Mouse (Mus musculus) heart, postnatal 0 days (tissue): ENCODE results near the gene Dusp28. TPM values are rescaled to one million over a fixed set of nuclear protein-coding genes. Genes with fewer than 3 reads are reported as not detected.

Experiments
- ATAC-seq: fragments of 200-750 bp; cut with Nextera tagmentation; 2 replicates; pipeline ENCODE4 v1.8.0; 2017; ENCODE audit warnings: low read depth, moderate number of reproducible peaks, moderate library complexity; ENCODE audit not compliant: insufficient read depth
- DNase-seq: peaks from one replicate; pipeline ENCODE4 v3.0.0-alpha.2; 2016; ENCODE audit warnings: low spot score
- H3K27ac ChIP-seq: fragments of 300-500 bp; sonication (generic); 2 replicates; pipeline ENCODE4 v1.5.1; 2014; ENCODE audit warnings: low read depth, mild to moderate bottlenecking
- H3K27me3 ChIP-seq: fragments of 300-500 bp; sonication (generic); 2 replicates; pipeline ENCODE4 v1.6.1; 2014; ENCODE audit warnings: low read length, mixed read lengths; ENCODE audit not compliant: control insufficient read depth, insufficient read depth
- H3K36me3 ChIP-seq: fragments of 300-500 bp; sonication (generic); replicated peaks from 2 replicates; pipeline ENCODE4 v1.6.1; 2014; ENCODE audit warnings: low read length, mixed read lengths; ENCODE audit not compliant: control insufficient read depth, insufficient read depth
- H3K4me1 ChIP-seq: fragments of 300-500 bp; sonication (generic); 2 replicates; pipeline ENCODE4 v1.6.1; 2014; ENCODE audit warnings: antibody characterized with exemption; ENCODE audit not compliant: control insufficient read depth, insufficient read depth
- H3K4me2 ChIP-seq: fragments of 300-500 bp; sonication (generic); 2 replicates; pipeline ENCODE4 v1.6.1; 2014; ENCODE audit warnings: low read depth, mild to moderate bottlenecking, low read length, moderate library complexity
- H3K4me3 ChIP-seq: fragments of 300-500 bp; sonication (generic); 2 replicates; pipeline ENCODE4 v1.5.1; 2014; ENCODE audit warnings: low read depth, low read length
- H3K9ac ChIP-seq: fragments of 300-500 bp; sonication (generic); replicated peaks from 2 replicates; pipeline ENCODE4 v1.6.1; 2014; ENCODE audit warnings: low read depth, low read length, mixed read lengths
- H3K9me3 ChIP-seq: fragments of 300-500 bp; sonication (generic); replicated peaks from 2 replicates; pipeline ENCODE4 v1.6.1; 2016; ENCODE audit warnings: low read length; ENCODE audit not compliant: control insufficient read depth
- CTCF ChIP-seq: IDR thresholded peaks from 2 replicates; pipeline ENCODE4 v1.5.1; 2016; ENCODE audit warnings: antibody characterized with exemption, control low read depth, low read depth
- EP300 ChIP-seq: IDR thresholded peaks from 2 replicates; pipeline ENCODE4 v1.6.1; 2016; ENCODE audit warnings: antibody characterized with exemption, low read depth
- WGBS: fragments of 180-500 bp; shearing (Covaris S2); extraction: QIAGEN DNeasy Blood & Tissue Kit; methylation state at CpG from one replicate; pipeline ENCODE4 v1.1.7; 2014; 5-methylcytosine and 5-hydroxymethylcytosine counted together
- polyA plus RNA-seq: library from polyadenylated mRNA; unstranded; fragments of >200 nt; fragmentation: Nextera tagmentation; extraction: Ambion mirVana; gene quantifications from 2 replicates; pipeline ENCODE4 v1.2.1, GENCODE M21; 2015
- total RNA-seq: library from RNA; depleted of rRNA; stranded (reverse); fragments of >200 nt; gene quantifications from 2 replicates; pipeline ENCODE4 v1.2.3, GENCODE M21; 2014; ENCODE audit warnings: low replicate concordance

The Dusp28 gene
- total and polyA plus RNA-seq, 2 experiments from 2014 or later: 21.4 to 23.5 TPM

DNA sequence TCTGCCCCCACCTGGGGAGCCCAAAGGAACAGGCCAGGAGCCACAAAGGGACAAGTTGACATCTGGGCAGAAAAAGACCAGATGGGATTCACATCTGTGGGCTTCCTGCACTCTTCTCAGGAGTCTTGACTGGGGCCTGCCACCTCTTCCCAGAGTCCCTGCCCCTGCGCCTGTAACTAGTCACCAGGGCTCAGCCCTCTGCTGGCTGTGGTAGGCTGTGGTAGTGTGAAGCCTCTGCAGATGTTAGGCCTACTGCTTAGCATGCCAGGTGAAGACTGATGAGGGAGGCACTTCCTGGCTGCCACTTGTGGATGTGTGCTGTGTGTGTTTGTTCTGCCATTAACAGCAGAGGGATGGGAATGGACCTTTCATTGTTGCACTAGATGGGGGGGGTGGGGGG lies 5.5 kb downstream of the Dusp28 start:
- 53% methylated on average over 1 of the region's 1 CpGs for WGBS
- ATAC-seq (no peak), DNase-seq (no peak)
- H3K27ac ChIP-seq: no peak overlapping the region
- peak overlapping the region; percentile 97 for H3K4me2 ChIP-seq
- H3K4me1 ChIP-seq: peaks cover 26% of the 10 kb centered on the region
- peaks cover 29% of the 10 kb centered on the region for H3K36me3 ChIP-seq
- no peaks in the 10 kb centered on the region for H3K9me3 ChIP-seq
- peak overlapping the region; percentile 69 for H3K4me3 ChIP-seq
- TF ChIP-seq EP300 (no peak), CTCF (peak; percentile 25; the same call in 1 of the 2 replicates)
- peak overlapping the region; percentile 91 for H3K9ac ChIP-seq
- no peaks in the 10 kb centered on the region for H3K27me3 ChIP-seq

GRCm38 (mm10) chr1:92914239-92914638 lies 7.5 kb downstream of the Dusp28 start:
- Histone ChIP-seq H3K27ac (no peak overlapping the region), H3K27me3 (no peaks in the 10 kb centered on the region), H3K4me2 (no peak overlapping the region), H3K36me3 (peaks cover 49% of the 10 kb centered on the region), H3K4me1 (peaks cover 26% of the 10 kb centered on the region), H3K9me3 (no peaks in the 10 kb centered on the region), H3K4me3 (no peak overlapping the region), H3K9ac (no peak overlapping the region)
- DNase-seq (no peak), ATAC-seq (no peak)
- WGBS: 70% methylated on average over 4 of the region's 4 CpGs
- TF ChIP-seq EP300 (no peak), CTCF (no peak)

DNA sequence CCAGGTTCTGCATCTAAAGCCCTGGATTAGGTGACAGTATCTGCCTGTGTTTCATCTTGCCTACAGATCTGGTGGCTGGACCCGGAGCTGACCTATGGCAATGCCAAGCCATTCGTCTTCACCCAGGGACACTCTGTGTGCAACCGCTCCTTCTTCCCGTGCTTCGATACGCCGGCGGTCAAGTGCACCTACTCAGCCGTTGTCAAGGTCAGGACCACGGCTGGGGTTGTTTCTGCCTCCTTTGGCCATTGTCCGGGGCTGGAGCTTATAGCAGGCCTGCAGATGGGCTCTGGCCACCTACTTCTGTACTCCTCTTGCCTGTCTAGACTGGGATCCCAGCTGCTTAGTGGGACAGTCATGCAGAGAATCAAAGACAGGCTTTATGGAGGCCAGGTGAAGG lies 8.2 kb downstream of the Dusp28 start:
- Histone ChIP-seq H3K9ac (no peak overlapping the region), H3K4me3 (no peak overlapping the region), H3K36me3 (peaks cover 56% of the 10 kb centered on the region), H3K9me3 (no peaks in the 10 kb centered on the region), H3K4me1 (peaks cover 19% of the 10 kb centered on the region), H3K27ac (no peak overlapping the region), H3K27me3 (no peaks in the 10 kb centered on the region), H3K4me2 (no peak overlapping the region)
- no peak for ATAC-seq
- no peak for DNase-seq
- WGBS: 93% methylated on average over 11 of the region's 11 CpGs
- TF ChIP-seq EP300 (no peak), CTCF (no peak)

DNA sequence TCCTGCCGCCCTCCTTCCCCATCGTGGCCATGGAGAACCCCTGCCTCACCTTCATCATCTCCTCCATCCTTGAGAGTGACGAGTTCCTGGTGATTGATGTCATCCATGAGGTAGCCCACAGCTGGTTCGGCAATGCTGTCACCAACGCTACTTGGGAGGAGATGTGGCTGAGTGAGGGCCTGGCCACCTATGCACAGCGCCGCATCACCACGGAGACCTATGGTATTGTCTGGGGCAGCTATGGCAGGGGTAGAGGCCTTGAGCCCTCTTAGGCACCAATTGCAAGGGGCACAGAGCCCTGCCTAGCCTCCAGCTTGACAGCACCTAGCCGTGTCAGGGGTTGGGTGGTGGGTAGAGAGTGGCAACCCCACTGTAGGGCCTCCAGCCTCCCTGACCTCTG lies 9.9 kb downstream of the Dusp28 start:
- 87% methylated on average over 9 of the region's 9 CpGs for WGBS
- no peak overlapping the region for H3K4me3 ChIP-seq
- TF ChIP-seq EP300 (no peak), CTCF (no peak)
- H3K9me3 ChIP-seq: no peaks in the 10 kb centered on the region
- no peaks in the 10 kb centered on the region for H3K27me3 ChIP-seq
- peaks cover 27% of the 10 kb centered on the region for H3K4me1 ChIP-seq
- H3K27ac ChIP-seq: no peak overlapping the region
- H3K9ac ChIP-seq: no peak overlapping the region
- no peak for DNase-seq
- ATAC-seq: no peak
- peaks cover 65% of the 10 kb centered on the region for H3K36me3 ChIP-seq
- H3K4me2 ChIP-seq: no peak overlapping the region

DNA sequence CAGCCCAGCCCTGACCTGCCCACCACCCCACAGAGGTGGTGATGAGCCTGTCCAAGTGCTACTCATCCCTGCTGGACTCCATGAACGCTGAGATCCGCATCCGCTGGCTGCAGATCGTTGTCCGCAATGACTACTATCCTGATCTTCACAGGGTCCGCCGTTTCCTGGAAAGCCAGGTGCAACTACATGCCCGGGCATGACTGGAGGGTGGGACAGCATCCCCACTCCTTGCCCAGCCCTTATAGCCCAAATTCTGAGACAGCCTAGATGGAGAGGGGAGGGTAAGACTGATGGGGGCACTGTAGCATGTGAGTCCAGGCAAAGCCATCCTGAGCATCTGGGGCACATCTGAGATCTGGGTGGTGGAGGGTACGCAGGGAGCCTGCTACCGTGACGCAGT lies 12.4 kb downstream of the Dusp28 start:
- no peaks in the 10 kb centered on the region for H3K9me3 ChIP-seq
- H3K27ac ChIP-seq: no peak overlapping the region
- H3K9ac ChIP-seq: no peak overlapping the region
- H3K36me3 ChIP-seq: peaks cover 61% of the 10 kb centered on the region
- no peaks in the 10 kb centered on the region for H3K27me3 ChIP-seq
- no peak overlapping the region for H3K4me3 ChIP-seq
- ATAC-seq: no peak
- peaks cover 20% of the 10 kb centered on the region for H3K4me1 ChIP-seq
- no peak for TF ChIP-seq EP300
- TF ChIP-seq CTCF: no peak
- no peak for DNase-seq
- H3K4me2 ChIP-seq: no peak overlapping the region
- 97% methylated on average over 11 of the region's 11 CpGs for WGBS

DNA sequence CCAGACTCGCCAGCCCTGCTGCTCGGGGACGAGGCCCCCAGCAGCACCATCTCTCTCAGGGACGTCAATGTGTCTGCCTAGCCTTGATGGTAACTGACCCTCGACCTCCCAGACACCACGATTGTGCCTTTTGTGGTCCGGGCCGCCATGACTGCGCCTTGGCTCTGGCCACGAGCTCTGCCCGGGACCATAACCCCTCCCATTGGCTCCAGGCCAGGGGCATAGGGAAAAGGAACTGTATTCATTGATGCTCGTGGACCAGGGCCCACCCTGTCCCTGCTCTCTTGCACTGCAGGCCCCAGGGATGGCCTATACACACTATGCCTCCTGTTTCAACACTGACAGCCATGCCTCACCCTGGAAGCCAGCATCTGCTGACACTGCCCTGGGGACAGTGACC lies 13.0 kb downstream of the Dusp28 start:
- H3K4me3 ChIP-seq: no peak overlapping the region
- H3K9ac ChIP-seq: no peak overlapping the region
- H3K36me3 ChIP-seq: peaks cover 61% of the 10 kb centered on the region
- ATAC-seq (no peak), DNase-seq (no peak)
- no peaks in the 10 kb centered on the region for H3K27me3 ChIP-seq
- H3K4me1 ChIP-seq: peaks cover 20% of the 10 kb centered on the region
- H3K9me3 ChIP-seq: no peaks in the 10 kb centered on the region
- H3K4me2 ChIP-seq: no peak overlapping the region
- TF ChIP-seq CTCF: no peak
- TF ChIP-seq EP300: no peak
- 78% methylated on average over 12 of the region's 12 CpGs for WGBS
- H3K27ac ChIP-seq: no peak overlapping the region
